Mouse (Mus musculus) effector memory CD4-positive, alpha-beta T cell, adult 7 months (primary cell): ENCODE measurements around the gene Gm3047. TPM values are rescaled to one million over a fixed set of nuclear protein-coding genes. Genes with fewer than 3 reads are reported as not detected.

ENCODE experiments used
- polyA plus RNA-seq: library from polyadenylated mRNA; unstranded; fragments of 100-300 nt; shearing (Covaris generic); gene quantifications from one replicate; pipeline ENCODE4 v1.2.1, GENCODE M21; 2017

Gm3047 gene
- not detected for polyA plus RNA-seq

GRCm38 (mm10) chr14:4555105-4555504, at the start of gene Gm3047:
Gene Gm3047 (plus strand): TSS chr14:4555405.

Other genes starting within 250 kb of the Gm3047 start
- not detected for gene Gm3149, start 238.1 kb upstream of the Gm3047 start, polyA plus RNA-seq
- not detected for gene 2610042L04Rik, start 220.6 kb upstream of the Gm3047 start, polyA plus RNA-seq
- gene Gm3159, start 157.9 kb upstream of the Gm3047 start, polyA plus RNA-seq: not detected
- gene Gm3164, start 140.0 kb upstream of the Gm3047 start, polyA plus RNA-seq: not detected
- not detected for gene Gm3173, start 124.4 kb upstream of the Gm3047 start, polyA plus RNA-seq
- gene Gm3182, start 73.7 kb upstream of the Gm3047 start, polyA plus RNA-seq: not detected
- gene Gm8159, start 76.9 kb downstream of the Gm3047 start, polyA plus RNA-seq: not detected
- gene Gm3239, start 108.8 kb downstream of the Gm3047 start, polyA plus RNA-seq: not detected
- not detected for gene Gm7876, start 153.8 kb downstream of the Gm3047 start, polyA plus RNA-seq
- not detected for gene Gm3252, start 171.4 kb downstream of the Gm3047 start, polyA plus RNA-seq
- not detected for gene Gm9602, start 220.9 kb downstream of the Gm3047 start, polyA plus RNA-seq